Mouse (Mus musculus): Measurements from ENCODE around the gene 4930595D18Rik. TPM values are rescaled to one million over a fixed set of nuclear protein-coding genes. Genes with fewer than 3 reads are reported as not detected.

Gene 4930595D18Rik
- polyA plus RNA-seq, 1 experiment from 2014 or later, result not detected

GRCm38 (mm10) chr12:111150236-111150596 is 34.1 kb downstream of the 4930595D18Rik start:
- no peak overlapping the region for H3K27ac ChIP-seq (replicated peaks)
- 10% methylated on average over 6 of the region's 6 CpGs for WGBS
- H3K4me1 ChIP-seq, result peaks cover 20% of the 10 kb centered on the region
- no peaks in the 10 kb centered on the region for H3K9me3 ChIP-seq
- H3K27me3 ChIP-seq (replicated peaks; ENCODE audit: low read depth, poor library complexity, severe bottlenecking), result no peaks in the 10 kb centered on the region
- no peak overlapping the region for H3K4me3 ChIP-seq
- no peak for DNase-seq (ENCODE audit: low spot score)
- H3K36me3 ChIP-seq (replicated peaks), result no peaks in the 10 kb centered on the region

- Histone ChIP-seq H3K27me3 (replicated peaks; ENCODE audit: low read depth, poor library complexity, severe bottlenecking) (no peaks in the 10 kb centered on the region), H3K4me1 (peaks cover 25% of the 10 kb centered on the region), H3K27ac (replicated peaks) (no peak overlapping the region), H3K36me3 (replicated peaks) (no peaks in the 10 kb centered on the region), H3K4me3 (no peak overlapping the region), H3K9me3 (no peaks in the 10 kb centered on the region)
- WGBS, result 71% methylated on average over 17 of the region's 17 CpGs
- DNase-seq (ENCODE audit: low spot score), result no peak
Measured at GRCm38 (mm10) chr12:111149495-111150235, 34.6 kb downstream of the 4930595D18Rik start.

- Histone ChIP-seq H3K27me3 (replicated peaks; ENCODE audit: low read depth, poor library complexity, severe bottlenecking) (no peaks in the 10 kb centered on the region; the same call in 1 of the 2 replicates), H3K27ac (replicated peaks) (peak overlapping the region; percentile 45), H3K36me3 (replicated peaks) (no peaks in the 10 kb centered on the region), H3K9me3 (no peaks in the 10 kb centered on the region), H3K4me1 (peaks cover 42% of the 10 kb centered on the region), H3K4me3 (0 out of 2 replicates have a peak overlapping the region, but pooled peaks have one; percentile 2)
- WGBS, result 47% methylated on average over 9 of the region's 9 CpGs
- DNase-seq (ENCODE audit: low spot score), result peak; percentile 59
Measured at GRCm38 (mm10) chr12:111145269-111145668, 39.0 kb downstream of the 4930595D18Rik start.

- peaks cover 39% of the 10 kb centered on the region for H3K4me1 ChIP-seq
- 89% methylated on average over 2 of the region's 2 CpGs for WGBS
- H3K4me3 ChIP-seq, result no peak overlapping the region
- peak overlapping the region; percentile 45 for H3K27ac ChIP-seq (replicated peaks)
- H3K9me3 ChIP-seq, result no peaks in the 10 kb centered on the region
- H3K36me3 ChIP-seq (replicated peaks), result no peaks in the 10 kb centered on the region
- H3K27me3 ChIP-seq (replicated peaks; ENCODE audit: low read depth, poor library complexity, severe bottlenecking), result no peaks in the 10 kb centered on the region; the same call in 1 of the 2 replicates
- DNase-seq (ENCODE audit: low spot score), result no peak
Measured at GRCm38 (mm10) chr12:111144598-111144997, 39.7 kb downstream of the 4930595D18Rik start.

DNA sequence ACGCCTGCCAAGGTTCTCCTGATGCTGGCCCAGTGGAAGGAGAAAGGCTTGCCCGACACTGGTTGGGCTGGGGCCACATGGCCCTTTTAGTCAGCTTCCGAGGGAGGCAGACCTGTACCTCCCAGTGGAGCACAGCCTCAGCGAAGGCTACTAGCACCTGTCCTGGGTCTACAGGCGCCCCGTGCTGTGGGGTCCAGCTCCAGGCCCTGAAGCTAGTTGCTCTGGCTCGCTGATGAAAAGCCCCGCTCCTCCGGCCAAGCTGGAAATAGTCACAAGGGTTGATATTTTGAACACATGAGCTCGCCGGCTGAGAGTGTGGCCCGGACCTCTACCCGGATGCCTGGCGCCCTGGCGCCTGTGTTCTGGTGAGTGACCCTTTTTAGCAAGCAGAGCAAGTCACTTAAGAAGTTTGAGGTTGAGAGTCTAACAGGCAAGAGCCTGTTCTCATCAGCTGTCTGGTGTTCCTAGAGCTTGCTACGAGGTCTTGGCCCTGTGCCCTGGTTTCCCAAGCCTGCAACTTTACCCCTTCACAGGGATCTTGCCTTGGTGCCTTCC is 40.7 kb downstream of the 4930595D18Rik start:
- peaks cover 3% of the 10 kb centered on the region; the same call in 1 of the 2 replicates for H3K9me3 ChIP-seq
- no peaks in the 10 kb centered on the region for H3K36me3 ChIP-seq (replicated peaks)
- H3K27me3 ChIP-seq (replicated peaks; ENCODE audit: low read depth, poor library complexity, severe bottlenecking), result no peaks in the 10 kb centered on the region; the same call in 1 of the 2 replicates
- DNase-seq (ENCODE audit: low spot score), result no peak
- 74% methylated on average over 16 of the region's 16 CpGs for WGBS
- peaks cover 37% of the 10 kb centered on the region for H3K4me1 ChIP-seq
- H3K27ac ChIP-seq (replicated peaks), result peak overlapping the region; percentile 71
- H3K4me3 ChIP-seq, result peak overlapping the region; percentile 16; the same call in 1 of the 2 replicates

DNA sequence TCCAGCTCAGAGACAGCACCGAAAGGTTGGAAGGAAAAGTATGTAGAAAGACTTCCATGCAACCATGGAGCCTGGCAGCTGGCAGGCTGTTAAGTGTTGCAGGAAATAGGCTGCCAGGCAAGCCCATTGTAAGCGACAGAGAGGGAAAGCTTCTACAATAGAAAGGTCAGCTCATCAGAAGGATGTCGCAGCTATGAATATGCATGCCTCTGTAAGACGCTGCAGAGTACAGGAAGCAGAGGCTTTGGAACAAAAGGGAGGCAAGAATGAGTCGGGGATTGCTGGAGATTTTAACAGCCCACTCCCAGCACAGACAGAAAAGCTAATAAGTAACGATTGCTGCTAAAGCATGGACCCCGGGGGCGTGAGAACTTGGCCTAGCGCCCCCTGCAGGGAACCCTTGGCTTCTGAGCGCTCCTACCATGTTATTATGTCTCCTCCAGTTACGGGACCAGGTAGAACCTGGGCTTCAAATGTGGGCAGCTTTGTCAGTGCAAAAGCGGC is 41.2 kb downstream of the 4930595D18Rik start:
- peaks cover 3% of the 10 kb centered on the region; the same call in 1 of the 2 replicates for H3K9me3 ChIP-seq
- 24% methylated on average over 12 of the region's 12 CpGs for WGBS
- H3K4me3 ChIP-seq, result peak overlapping the region; percentile 16; the same call in 1 of the 2 replicates
- H3K4me1 ChIP-seq, result peaks cover 37% of the 10 kb centered on the region
- DNase-seq (ENCODE audit: low spot score), result peak; percentile 62
- no peaks in the 10 kb centered on the region for H3K36me3 ChIP-seq (replicated peaks)
- H3K27ac ChIP-seq (replicated peaks), result peak overlapping the region; percentile 71; the same call in 1 of the 2 replicates
- H3K27me3 ChIP-seq (replicated peaks; ENCODE audit: low read depth, poor library complexity, severe bottlenecking), result no peaks in the 10 kb centered on the region; the same call in 1 of the 2 replicates

DNA sequence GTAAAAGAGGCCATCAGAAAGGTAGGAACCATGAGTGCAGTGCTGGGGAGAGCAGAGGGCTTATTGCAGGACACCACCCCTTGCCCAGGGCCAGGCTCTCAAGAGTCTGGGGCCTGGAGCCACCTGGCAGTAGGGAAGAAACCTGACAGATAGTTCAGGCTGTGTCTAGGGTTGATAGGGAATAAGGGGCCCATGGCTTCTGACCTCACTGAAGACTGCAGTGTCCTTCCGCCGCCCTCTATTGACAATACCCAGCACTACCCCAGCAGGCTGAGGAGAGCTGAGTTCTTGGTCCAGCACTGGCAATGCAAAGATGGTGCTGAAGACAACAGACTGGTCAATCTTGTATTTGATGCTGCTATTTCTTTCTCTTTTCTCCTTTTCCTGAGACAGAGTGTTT is 47.2 kb downstream of the 4930595D18Rik start:
- Histone ChIP-seq H3K4me3 (no peak overlapping the region), H3K27ac (replicated peaks) (no peak overlapping the region), H3K9me3 (peaks cover 7% of the 10 kb centered on the region; the same call in 1 of the 2 replicates), H3K27me3 (replicated peaks; ENCODE audit: low read depth, poor library complexity, severe bottlenecking) (no peaks in the 10 kb centered on the region), H3K36me3 (replicated peaks) (no peaks in the 10 kb centered on the region), H3K4me1 (peaks cover 7% of the 10 kb centered on the region; the same call in 1 of the 2 replicates)
- 58% methylated on average over 2 of the region's 2 CpGs for WGBS
- no peak for DNase-seq (ENCODE audit: low spot score)

- Histone ChIP-seq H3K36me3 (replicated peaks) (no peaks in the 10 kb centered on the region), H3K27ac (replicated peaks) (no peak overlapping the region), H3K4me1 (peaks cover 7% of the 10 kb centered on the region; the same call in 1 of the 2 replicates), H3K9me3 (peaks cover 7% of the 10 kb centered on the region; the same call in 1 of the 2 replicates), H3K4me3 (no peak overlapping the region), H3K27me3 (replicated peaks; ENCODE audit: low read depth, poor library complexity, severe bottlenecking) (no peaks in the 10 kb centered on the region)
- 80% methylated on average over 3 of the region's 3 CpGs for WGBS
- DNase-seq (ENCODE audit: low spot score), result no peak
Measured at GRCm38 (mm10) chr12:111135953-111136352, 48.3 kb downstream of the 4930595D18Rik start.

GRCm38 (mm10) chr12:111134791-111135733 is 49.2 kb downstream of the 4930595D18Rik start:
- DNase-seq (ENCODE audit: low spot score), result no peak
- peaks cover 7% of the 10 kb centered on the region; the same call in 1 of the 2 replicates for H3K4me1 ChIP-seq
- peaks cover 7% of the 10 kb centered on the region; the same call in 1 of the 2 replicates for H3K9me3 ChIP-seq
- no peaks in the 10 kb centered on the region for H3K36me3 ChIP-seq (replicated peaks)
- no peak overlapping the region for H3K4me3 ChIP-seq
- H3K27me3 ChIP-seq (replicated peaks; ENCODE audit: low read depth, poor library complexity, severe bottlenecking), result no peaks in the 10 kb centered on the region
- no peak overlapping the region for H3K27ac ChIP-seq (replicated peaks)
- 77% methylated on average over 19 of the region's 19 CpGs for WGBS

DNA sequence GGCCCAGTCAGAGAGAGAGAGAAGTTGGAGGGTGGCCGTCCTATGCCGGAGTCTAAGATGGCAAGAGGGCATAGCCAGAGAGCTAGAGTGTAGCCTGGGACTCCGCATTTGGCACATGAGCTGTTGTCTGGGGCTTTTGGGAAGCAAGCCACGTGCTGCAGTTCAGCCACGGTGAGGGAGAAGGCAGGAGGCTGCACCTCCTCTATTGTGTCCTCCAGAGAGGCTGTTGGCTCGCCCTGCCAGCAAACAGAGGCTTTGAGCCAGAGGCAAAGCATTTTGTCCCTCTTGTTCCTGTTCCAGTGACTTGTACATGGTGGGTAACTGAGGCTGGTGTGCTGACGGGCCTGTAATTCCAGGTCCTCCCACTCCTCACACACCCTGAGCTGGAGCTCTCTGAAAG is 50.1 kb downstream of the 4930595D18Rik start:
- 91% methylated on average over 7 of the region's 7 CpGs for WGBS
- DNase-seq (ENCODE audit: low spot score), result no peak
- H3K4me1 ChIP-seq, result peaks cover 7% of the 10 kb centered on the region; the same call in 1 of the 2 replicates

DNA sequence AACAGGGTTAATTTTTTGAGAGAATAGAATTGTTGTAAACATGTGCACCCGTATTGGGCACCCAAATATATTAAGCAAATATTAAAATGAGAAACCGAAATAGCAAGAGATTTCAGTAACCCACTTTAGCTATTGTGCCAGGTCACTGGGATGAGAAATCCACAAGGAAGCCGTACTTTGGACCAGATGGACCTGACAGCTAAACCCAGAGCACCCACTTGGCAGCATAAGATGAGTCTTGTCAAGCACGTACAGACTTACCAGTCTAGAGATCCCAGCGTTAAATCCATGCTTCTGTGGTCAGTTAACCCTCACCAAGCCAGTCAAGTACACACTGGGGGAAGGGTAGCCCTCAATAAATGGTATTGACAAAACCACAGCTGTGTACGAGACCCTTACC is 58.6 kb downstream of the 4930595D18Rik start:
- 84% methylated on average over 6 of the region's 6 CpGs for WGBS
- no peak overlapping the region for H3K27ac ChIP-seq (replicated peaks)
- no peak for DNase-seq (ENCODE audit: low spot score)
- H3K9me3 ChIP-seq, result peaks cover 6% of the 10 kb centered on the region; the same call in 1 of the 2 replicates
- H3K4me1 ChIP-seq, result no peaks in the 10 kb centered on the region
- H3K27me3 ChIP-seq (replicated peaks; ENCODE audit: low read depth, poor library complexity, severe bottlenecking), result no peaks in the 10 kb centered on the region
- H3K4me3 ChIP-seq, result no peak overlapping the region
- peaks cover 21% of the 10 kb centered on the region for H3K36me3 ChIP-seq (replicated peaks)

More for the DNA sequence above, 50.1 kb downstream of the 4930595D18Rik start:
- no peak overlapping the region for H3K27ac ChIP-seq (replicated peaks)
- H3K4me3 ChIP-seq, result no peak overlapping the region
- H3K9me3 ChIP-seq, result peaks cover 4% of the 10 kb centered on the region; the same call in 1 of the 2 replicates
- no peaks in the 10 kb centered on the region for H3K36me3 ChIP-seq (replicated peaks)
- H3K27me3 ChIP-seq (replicated peaks; ENCODE audit: low read depth, poor library complexity, severe bottlenecking), result no peaks in the 10 kb centered on the region
